Mouse (Mus musculus) 416B (cell line): ENCODE data around the gene Zfp654.
"Not testable (repeated sequence)": the region's sequence is repeated elsewhere in the genome, so short reads cannot be mapped to it uniquely, and the experiment has no call there.

Experiments
- DNase-seq: peaks from one replicate; pipeline ENCODE4 v3.0.0; 2011; ENCODE audit warnings: low read depth

The Zfp654 gene

DNA sequence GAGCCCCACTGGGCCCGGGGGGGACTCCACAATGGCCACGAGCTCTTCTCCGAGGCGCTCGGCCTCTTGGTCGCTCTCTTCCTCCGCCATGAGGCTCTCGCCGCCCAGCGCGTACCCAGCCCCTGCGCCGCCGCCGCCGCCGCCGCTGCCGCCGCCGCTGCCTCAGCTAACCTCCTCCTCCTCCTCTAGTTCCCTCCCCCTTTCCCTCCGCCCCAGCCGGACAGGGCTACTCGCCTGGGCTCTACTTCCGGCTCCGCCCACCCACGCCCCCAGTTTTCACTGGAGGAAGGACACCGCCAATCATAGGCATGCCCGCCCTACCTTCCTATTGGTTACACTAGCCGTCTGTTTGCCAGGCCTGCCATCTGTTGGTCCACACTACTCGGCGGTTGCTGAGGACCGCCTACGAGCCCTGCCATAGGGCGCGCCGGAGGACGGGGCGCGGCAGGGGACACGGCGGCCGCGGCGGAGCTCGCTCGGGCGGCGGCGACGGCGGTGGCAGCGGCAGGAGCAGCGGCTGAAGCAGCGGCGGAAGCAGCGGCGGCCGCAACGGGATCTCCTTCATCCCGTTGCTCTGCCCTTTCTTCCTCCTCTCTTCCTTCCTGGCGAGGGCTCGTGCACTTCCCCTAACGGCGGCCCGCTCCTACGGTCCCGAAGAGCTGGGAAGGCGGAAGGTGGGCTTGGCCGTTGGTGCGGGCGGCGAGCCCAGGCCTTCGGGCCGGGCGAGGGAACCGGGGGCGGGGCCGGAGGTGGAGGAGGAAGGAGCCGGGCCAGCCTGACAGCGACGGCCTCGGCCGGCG, at the start of gene Zfp654, which contains the start of gene Cggbp1:
Zfp654 (minus strand) TSS at position 90 of the 800 bp plus-strand sequence.
Cggbp1 (plus strand) TSS at position 434 of the 800 bp plus-strand sequence.
- DNase-seq = peak; percentile 100

DNA sequence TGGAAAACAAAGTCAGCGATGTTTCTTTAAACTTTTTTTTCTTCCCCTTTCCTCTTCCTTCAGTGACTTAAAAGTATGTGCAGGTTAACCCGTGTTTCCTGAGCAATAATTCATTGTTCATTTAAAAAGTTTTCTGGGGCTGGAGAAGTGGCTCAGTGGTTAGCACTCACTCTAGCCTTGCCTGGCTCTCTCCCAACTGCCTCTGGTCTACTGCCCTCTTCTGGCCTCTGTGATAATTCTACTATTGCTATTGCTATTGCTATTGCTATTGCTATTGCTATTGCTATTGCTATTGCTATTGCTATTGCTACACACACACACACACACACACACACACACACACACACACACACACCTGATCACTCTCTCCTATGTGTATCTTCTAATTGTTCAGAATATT, 47.6 kb upstream of the Zfp654 start:
- peak; percentile 77 for DNase-seq

DNA sequence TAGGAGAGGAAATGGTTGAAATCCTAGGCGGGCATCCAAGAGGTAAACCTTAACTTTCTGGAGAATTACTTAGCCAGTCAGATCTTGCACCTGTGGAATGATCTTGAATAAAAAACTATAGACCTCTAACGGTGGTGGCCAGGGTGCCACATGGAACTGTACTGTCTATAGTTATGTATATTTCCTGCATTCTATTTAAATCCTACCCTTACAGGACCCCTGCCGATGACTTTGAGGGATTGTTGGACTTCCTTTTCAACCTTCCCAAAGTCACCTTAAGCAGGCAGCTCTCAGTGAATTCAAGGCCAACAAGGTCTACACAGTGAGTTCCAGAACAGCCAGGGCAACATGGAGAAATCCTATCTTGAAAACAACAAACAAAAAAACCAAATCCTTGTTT, 38.0 kb upstream of the Zfp654 start:
- no peak for DNase-seq

DNA sequence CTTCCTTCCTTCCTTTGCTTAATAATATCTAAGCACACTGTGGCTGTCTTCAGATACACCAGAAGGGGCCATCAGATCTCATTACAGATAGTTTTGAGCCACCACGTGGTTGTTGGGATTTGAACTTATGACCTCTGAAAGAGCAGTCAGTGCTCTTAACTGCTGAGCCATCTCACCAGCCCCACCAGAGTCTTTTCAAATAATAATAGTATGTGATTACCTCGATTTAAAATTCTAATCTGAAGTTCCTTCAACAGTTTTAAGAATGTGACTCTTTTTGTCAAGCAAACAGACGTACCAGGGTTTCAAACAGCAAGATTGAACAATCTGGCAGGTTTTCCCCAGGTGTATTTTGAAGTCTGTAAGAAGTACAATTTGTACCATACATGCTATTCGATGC, 34.1 kb upstream of the Zfp654 start:
- no peak for DNase-seq

DNA sequence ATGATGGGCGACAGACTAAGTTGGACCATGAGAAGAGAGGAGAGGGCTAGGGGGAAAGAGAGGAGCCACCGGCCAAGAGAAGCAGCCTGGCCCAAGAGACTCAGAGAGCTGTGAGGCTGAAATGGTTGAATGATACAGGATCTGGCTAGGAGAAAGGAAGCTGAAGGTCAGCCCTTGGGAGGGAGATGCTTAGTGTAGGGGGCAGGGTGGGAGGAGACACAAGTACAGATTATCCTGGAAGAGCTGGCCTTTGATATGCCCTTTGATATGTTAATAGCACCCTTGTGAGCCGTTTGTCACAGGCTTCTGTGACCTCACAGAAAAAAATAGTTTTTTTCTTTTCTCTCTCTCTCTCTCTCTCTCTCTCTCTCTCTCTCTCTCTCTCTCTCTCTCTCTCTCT, 33.7 kb upstream of the Zfp654 start:
- DNase-seq = peak; percentile 91

DNA sequence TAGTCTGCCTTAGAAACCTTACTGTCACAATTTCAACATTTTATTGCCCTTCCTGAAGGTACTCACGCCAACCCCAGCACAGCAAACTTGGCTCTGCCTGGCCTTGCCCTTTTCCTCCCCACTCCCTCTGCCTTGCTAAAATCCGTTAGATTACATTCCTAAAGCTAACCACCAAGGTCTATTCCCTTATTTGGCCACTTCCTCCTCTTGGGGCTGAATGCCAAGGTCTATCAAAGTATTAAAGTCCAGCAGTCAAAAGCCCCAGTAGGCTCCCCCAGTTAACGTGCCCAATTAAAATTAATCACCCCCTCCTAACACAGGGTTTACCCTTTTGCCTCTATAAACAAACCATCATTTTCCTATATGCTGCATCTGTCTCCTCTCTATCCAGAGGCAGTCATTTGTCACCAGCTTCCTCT, 33.0 kb upstream of the Zfp654 start:
- peak; percentile 95 for DNase-seq

DNA sequence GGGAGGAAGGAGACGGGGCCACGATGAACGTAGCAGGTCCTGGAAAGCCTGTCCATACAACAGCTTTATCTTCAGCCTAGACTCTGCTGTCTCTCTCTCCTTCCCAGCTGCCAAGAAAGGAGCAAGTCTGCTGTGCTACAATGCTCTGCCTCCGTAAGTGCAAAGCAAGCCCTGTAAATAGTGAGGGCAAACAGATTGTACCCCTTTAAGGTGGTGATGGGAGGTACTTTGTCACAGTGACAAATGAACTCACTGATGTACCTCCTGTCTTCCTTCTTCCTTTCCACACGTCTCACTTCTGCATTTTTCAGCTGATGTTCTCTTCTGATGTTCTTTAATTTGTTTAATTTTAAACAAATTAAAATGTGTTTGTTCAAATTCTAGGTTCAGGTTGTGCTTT, 32.4 kb upstream of the Zfp654 start:
- DNase-seq = peak; percentile 91

DNA sequence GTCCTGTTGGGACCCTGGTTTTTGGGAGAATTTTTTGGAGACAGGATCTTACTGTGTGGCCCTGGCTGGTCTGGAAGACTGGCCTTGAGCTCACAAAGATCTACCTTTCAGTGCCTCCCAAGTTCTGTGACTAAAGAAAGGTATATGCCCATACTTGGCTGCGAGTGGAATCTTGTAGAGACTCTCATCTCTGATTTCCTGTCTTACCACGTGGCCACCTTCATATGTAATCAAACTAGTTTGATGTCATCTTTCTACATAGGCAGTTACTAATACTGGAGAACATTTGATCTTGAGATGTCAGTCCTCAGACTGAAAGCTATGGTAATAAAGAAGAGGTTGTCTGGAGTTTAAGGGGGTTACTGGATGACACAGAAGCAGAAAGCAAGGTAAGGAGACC, 30.0 kb upstream of the Zfp654 start:
- DNase-seq = no peak

DNA sequence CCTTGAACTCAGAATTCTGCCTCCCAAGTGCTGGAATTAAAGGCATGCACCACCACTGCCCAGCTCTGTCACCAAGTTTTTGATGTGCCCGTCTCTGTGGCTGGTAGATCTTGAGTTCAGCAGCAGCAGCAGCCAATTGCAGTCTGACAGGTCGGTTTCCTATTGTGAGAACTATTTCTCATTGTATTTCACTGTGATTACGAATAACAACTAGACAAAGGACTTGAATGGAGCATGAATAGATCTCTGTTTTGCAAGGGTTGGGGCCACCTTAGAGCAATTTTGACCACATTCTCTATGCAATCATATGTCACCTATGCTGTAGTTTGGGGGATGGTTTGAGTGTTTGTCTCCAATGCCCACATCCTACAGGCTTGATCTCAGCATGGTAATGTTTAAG, 29.5 kb upstream of the Zfp654 start:
- no peak for DNase-seq

DNA sequence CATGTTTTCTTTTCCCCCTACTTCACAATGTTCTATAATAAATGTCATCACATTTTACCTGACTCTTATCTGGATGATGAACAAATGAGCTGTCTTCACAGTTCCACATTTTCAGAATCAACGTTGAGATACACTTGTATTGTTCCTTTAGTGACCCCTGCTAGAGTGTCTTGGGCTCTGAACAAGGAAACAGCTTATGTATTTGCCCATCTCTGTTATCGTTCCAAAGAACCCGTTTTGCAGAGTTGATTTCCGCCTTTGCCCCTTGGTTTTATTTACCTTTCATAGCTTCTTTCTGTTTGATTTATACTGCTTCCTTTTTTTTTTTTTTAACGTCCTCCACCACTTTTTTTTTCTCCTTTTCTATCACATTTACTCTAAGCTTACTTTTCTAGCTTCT, 28.3 kb upstream of the Zfp654 start:
- no peak for DNase-seq

DNA sequence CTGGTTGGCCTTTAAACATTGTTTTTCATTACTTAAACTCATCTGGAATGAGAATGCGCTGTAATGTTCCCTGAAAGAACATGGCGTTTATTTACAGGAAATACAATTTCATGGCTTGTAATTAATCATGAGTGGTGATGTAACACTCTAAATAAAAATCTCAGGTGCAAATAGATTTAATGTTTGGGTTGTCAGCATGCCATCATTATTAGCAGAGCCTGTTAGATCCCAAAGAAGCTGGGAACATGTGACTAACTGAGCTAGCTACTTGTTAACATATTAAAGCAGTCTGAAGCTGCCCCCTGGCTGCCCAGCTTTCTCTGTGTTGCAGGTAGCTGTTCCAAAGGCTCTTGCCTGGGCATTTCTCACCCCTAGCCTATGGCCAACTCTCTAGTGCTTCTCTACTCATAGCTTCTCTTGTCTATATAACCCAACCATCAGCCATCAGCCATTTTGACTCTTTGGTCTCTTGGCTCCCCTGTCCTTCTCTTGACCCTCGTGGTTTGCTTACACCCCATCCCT, 27.2 kb upstream of the Zfp654 start:
- peak; percentile 57 for DNase-seq

DNA sequence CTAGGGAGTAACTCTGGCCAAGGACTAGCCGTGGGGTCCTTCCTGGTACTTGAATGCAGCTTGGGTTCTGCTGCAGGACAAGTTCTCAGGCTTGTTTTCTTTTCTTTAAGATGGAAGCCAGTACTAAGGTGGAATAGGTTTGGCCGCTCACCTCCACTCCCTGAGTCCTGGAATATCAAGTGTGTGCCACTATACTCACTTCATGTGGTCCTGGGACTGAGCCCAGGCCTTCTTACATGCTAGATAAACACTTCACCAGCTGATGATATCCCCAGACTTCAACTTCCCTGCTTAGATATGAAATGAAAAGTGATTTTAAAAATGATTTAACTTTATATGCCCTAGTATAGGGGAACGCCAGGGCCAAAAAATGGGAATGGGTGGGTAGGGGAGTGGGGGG, 25.9 kb upstream of the Zfp654 start:
- no peak for DNase-seq

DNA sequence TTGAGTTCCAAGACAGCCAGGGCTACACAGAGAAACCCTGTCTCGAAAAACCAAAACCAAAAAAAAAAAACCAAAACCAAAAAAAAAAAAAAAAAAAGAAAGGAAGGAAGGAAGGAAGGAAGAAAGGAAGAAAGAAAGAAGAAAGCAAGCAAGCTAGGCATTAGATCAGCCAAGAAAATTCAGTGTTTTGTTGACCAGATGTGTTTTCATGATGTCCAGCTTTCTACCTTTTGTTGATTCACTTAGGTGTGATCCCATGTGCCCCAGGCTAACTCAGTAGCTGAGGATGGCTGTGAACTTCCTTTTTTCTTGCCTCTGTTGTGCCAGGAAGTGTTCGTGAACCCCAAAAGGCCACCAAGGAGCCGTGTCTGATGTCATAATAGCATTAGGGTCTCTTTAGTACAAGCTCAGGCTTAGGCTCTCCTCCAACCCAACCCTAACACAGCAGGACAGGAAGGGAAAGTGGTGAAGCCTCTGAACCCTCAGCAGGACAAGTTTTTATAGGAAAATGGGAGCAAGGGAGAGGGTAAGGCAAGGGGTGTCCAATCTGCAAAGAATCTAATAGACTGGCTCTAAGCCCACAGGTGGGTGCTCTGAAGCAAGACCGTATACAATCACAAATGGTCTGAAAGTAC, 25.3 kb upstream of the Zfp654 start:
- DNase-seq = no peak

DNA sequence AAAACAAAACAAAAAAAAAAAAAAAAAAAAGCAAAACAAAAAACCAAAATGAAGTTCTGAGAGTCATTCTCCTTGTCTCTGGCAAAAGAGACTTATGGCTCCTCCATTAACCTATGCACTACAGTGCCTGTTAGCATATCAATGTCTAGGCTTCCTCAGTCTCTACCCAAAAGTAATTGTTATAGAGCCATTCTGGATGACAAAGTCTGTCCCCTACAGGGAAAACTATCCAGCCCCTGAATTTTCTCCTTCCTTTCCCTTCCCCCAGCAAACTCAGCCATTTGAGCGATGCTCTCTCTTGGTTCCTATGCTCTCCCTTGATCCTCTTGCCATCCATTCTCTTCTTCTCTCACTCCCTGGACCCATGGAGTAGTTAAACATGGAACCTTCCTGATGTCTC, 24.4 kb upstream of the Zfp654 start:
- DNase-seq = no peak

DNA sequence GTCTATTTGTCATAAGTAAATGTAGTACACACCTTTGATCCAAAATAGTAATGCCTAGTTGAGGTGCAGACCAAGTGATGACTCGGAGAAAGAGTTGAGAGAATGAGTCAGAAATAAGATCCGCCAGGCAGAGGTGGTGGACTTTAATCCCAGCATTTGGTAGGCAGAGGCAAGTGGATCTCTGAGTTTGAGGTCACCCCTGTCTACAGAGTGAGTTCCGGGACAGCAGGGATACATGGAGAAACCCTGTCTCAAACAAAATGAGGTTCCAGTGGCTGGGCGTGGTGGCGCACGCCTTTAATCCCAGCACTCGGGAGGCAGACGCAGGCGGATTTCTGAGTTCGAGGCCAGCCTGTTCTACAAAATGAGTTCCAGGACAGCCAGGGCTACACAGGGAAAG, 23.9 kb upstream of the Zfp654 start:
- no peak for DNase-seq

DNA sequence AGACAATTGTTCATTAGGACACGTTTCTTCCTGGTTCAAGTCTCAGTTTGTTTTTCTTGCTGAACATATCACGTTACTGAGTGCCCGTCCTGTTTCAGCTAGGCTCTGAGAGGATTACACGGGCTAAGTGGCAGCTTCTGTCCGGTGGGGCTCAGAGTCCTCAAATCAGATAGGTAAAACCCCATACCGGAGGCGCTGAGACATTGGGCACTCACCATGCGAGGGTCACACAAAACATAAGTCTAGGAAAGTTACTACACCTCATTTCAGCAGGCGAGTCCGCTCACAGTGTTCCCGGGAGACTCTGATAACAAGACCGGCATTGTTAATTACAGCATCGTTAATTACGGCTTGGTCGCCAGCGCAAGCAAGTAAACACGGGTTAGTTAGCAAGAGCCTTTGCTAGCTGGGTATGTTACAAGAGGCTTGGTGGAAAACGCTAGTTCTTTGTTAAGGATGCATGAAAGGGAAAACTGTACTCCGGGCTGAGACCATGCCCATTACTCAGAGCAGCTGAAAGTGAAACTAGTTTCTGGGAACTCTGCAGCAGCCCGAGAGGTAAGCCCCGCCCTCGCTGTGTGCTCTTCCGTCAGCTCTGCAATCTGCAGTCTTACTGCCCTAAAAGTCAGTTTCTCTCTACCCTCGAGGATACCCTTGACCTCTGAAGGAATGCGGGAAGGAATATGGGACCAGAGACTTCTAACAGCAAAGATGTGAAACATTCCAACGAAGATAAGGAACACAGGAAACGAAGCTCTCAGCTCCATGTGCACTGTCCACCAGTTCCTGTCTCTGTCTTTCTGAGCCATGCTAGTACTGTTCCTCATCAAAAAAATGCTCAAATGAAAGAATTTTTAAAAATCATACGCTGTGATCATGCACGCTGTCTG, 22.2 kb upstream of the Zfp654 start:
- DNase-seq = peak; percentile 93

DNA sequence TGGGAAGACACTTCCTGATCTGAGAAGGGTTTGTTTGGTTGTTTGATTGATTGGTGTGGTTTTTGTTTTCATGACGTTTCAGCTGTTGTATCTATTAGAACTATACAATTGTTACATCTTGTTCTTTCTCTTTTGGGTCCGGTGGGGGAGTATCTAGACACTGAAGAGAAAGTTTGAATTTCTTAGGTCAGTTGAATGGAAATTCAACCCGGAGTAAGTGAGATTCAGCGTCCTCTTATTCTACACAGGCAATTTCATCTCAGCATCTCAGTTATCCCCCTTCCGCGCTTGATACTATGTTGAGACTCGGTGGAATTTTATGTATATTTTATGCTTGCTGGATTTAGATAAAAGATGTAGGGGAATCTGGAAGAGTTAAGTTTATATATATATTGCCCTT, 21.4 kb upstream of the Zfp654 start:
- DNase-seq = peak; percentile 66

DNA sequence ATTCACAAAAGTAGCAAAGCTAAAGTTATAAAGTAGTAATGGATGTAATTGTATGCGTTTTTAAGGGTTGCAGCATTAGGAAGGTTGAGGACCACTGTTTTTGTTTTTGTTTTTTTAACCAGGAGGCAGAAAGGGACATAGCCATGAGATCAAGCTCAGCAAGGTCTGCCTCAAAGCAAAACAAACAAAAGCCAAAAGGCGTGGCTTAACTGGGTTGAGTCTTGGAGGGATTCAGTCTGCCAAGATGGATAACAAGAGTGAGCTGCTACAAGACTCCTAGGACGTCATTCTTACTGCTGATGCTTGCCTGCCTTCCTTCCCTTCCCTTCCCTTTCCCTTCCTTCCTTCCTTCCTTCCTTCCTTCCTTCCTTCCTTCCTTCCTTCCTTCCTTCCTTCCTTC, 20.8 kb upstream of the Zfp654 start:
- DNase-seq = peak; percentile 56

DNA sequence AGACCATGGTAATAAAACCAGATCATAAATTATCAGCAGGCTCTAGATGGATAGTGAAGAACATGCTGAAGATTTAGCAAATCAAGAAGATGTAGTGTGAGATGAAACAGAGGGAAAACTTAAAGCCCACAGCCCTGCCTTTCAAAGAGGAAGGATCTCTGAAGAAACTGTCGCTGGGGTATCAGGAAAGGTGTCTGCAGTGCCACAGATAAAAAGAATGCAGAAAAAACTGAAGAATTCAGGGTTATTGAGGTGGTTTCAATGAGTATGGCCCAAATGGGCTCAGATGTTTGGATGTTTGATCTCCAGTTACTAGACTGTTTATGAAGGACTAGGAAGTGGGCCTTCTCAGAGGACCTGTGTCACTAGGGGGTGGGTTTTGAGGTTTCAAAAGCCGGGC, 18.2 kb upstream of the Zfp654 start:
- DNase-seq = no peak

DNA sequence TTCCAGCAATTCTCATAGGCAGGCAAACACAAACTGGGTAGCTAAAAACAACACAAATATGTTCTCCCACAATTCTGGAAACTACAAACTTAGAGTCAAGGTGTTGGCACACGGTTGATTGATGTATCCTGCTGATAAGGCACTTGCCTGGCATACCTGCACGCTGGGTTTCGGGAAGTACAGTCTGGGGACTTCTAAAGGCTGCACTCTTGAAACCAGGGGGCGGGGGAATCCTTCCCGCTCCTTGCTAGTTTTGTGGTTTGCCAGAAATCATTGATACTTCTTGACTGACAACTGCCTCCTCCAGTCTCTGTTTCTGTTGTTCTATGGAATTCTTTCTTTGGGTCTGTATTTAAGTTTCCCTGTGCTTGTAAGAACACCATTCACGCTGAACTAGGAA, 17.2 kb upstream of the Zfp654 start:
- DNase-seq = no peak

DNA sequence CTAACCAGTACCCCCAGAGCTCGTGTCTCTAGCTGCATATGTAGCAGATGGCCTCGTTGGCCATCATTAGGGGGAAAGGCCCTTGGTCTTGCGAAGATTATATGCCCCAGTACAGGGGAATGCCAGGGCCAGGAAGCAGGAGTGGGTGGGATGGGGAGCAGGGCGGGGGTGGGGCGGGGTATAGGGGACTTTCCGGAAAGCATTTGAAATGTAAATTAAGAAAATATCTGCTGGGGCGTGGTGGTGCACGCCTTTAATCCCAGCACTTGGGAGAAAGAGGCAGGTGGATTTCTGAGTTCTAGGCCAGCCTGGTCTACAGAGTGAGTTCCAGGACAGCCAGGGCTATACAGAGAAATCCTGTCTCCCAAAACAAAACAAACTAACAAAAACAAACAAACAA, 14.4 kb upstream of the Zfp654 start:
- DNase-seq = not testable (repeated sequence)

DNA sequence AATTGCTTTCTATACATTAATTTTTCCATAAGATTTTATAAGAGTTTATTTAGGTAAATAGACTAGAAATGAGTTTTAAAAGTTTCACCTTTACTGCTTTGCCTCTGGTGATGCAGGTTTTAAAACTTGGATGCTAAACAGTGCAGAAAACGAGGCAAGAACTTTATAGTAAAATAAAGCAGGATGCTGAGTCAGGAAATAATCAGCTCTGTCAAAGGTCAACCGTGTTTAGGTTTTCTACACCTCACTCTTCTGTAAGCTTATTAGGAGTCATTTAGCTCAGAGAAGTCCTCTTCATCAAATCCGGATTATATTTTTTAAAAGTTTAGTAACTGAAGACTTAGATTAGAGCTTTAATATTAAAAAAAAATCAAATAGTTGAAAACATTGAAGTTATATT, 5.5 kb upstream of the Zfp654 start:
- DNase-seq = no peak
